Mouse (Mus musculus) forebrain, embryonic 14.5 days (tissue): Measurements from ENCODE around the gene Add3. TPM values are rescaled to one million over a fixed set of nuclear protein-coding genes. Genes with fewer than 3 reads are reported as not detected.
A peak's percentile ranks its signal among the peaks of the same experiment; 100 is the strongest.

Source experiments
- ATAC-seq: fragments of 200-750 bp; cut with Nextera tagmentation; 2 replicates; pipeline ENCODE4 v1.8.0; 2017; ENCODE audit warnings: mild to moderate bottlenecking, moderate library complexity
- DNase-seq: peaks from one replicate; pipeline ENCODE4 v3.0.0-alpha.2; 2015; ENCODE audit warnings: low spot score
- H3K27ac ChIP-seq: fragments of 300-500 bp; sonication (generic); 2 replicates; pipeline ENCODE4 v1.5.1; 2014; ENCODE audit warnings: low read depth, mild to moderate bottlenecking, control low read depth, low read length, moderate library complexity
- H3K27me3 ChIP-seq: fragments of 300-500 bp; sonication (generic); replicated peaks from 2 replicates; pipeline ENCODE4 v1.6.1; 2014; ENCODE audit warnings: low read length, control low read depth, mixed read lengths; ENCODE audit not compliant: control insufficient read depth, insufficient read depth
- H3K36me3 ChIP-seq: fragments of 300-500 bp; sonication (generic); 2 replicates; pipeline ENCODE4 v1.6.1; 2014; ENCODE audit warnings: low read length, control low read depth; ENCODE audit not compliant: control insufficient read depth, insufficient read depth
- H3K4me1 ChIP-seq: fragments of 300-500 bp; sonication (generic); 2 replicates; pipeline ENCODE4 v1.6.1; 2014; ENCODE audit warnings: antibody characterized with exemption, low read length, control low read depth; ENCODE audit not compliant: control insufficient read depth, insufficient read depth
- H3K4me2 ChIP-seq: fragments of 300-500 bp; sonication (generic); 2 replicates; pipeline ENCODE4 v1.6.1; 2014; ENCODE audit warnings: mild to moderate bottlenecking, control low read depth, low read length
- H3K4me3 ChIP-seq: fragments of 300-500 bp; sonication (generic); 2 replicates; pipeline ENCODE4 v1.5.1; 2014; ENCODE audit warnings: low read depth, low read length, control low read depth
- H3K9ac ChIP-seq: fragments of 300-500 bp; sonication (generic); 2 replicates; pipeline ENCODE4 v1.6.1; 2014; ENCODE audit warnings: mild to moderate bottlenecking, low read length, control low read depth, moderate library complexity
- H3K9me3 ChIP-seq: fragments of 300-500 bp; sonication (generic); replicated peaks from 2 replicates; pipeline ENCODE4 v1.6.1; 2016; ENCODE audit warnings: low read length, control low read depth, mixed read lengths; ENCODE audit not compliant: control insufficient read depth
- WGBS: fragments of 180-500 bp; shearing (Covaris S2); extraction: QIAGEN DNeasy Blood & Tissue Kit; methylation state at CpG from one replicate; pipeline ENCODE4 v1.1.7; 2014; 5-methylcytosine and 5-hydroxymethylcytosine counted together
- polyA plus RNA-seq: library from polyadenylated mRNA; unstranded; fragments of >200 nt; fragmentation: Nextera tagmentation; extraction: Ambion mirVana; gene quantifications from 2 replicates; pipeline ENCODE4 v1.2.1, GENCODE M21; 2014

Gene Add3
- polyA plus RNA-seq, 1 experiment from 2014 or later: 25.2 TPM

DNA sequence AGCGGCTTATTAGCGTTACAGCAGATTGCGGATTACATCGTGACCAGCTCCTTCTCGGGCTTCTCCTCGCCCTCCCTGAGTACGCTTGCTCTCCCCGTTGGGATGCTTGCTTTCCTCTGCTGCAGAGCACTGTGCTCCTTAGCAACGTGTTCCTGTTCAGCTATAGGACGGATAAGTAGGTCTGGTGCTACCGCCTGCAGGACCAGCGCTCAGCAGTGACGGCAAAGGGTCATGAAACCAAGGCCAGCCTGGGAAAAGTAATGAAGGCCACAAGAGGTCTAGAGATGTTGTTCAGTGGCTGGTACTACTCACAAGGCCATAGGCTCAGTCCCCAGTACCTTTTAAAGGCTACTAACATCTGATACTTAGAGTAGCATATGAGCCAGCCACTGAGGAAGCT is 86.4 kb downstream of the Add3 start:
- DNase-seq (no peak), ATAC-seq (no peak)
- WGBS: 91% methylated on average over 13 of the region's 13 CpGs
- Histone ChIP-seq H3K9me3 (no peaks in the 10 kb centered on the region), H3K36me3 (0 out of 2 replicates have a peak, but pooled peaks cover 3% of the 10 kb centered on the region), H3K4me3 (no peak overlapping the region), H3K9ac (no peak overlapping the region), H3K4me2 (no peak overlapping the region), H3K4me1 (no peaks in the 10 kb centered on the region), H3K27me3 (no peaks in the 10 kb centered on the region), H3K27ac (no peak overlapping the region)

DNA sequence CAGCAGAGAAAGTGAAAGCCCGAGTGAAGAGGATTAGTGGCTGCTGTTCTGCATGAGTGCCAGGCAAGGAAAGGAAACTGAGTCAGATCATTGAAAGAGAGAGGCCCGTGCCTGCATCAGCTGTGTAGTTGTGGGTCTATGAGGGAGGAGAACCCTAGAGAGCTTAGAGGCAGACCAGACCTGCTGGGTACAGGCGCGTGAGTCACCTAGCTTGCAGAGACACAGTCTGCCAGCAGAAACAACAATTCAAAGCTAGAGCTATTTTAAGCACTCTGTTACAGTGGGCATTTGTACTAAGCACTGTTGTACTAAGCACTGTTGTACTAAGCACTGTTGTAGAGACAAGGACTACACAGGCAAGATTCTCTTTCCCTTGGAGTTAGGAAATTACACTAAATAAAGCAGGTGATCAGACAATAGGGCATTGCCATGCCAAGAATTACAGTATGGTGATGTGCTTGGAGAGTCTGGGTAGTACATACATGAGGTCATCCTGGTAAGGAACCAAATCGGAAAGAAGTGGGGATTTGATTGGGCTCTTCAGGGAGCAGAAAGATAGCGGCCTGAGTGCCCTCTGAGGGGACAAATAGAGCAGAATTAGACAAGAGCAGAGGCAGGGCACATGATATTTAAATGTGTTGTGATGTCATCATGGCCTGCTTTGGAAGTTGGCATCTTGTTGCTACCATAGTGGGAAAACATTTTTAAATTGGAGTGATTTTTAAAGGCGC is 88.0 kb downstream of the Add3 start:
- H3K4me2 ChIP-seq: no peak overlapping the region
- no peak overlapping the region for H3K9ac ChIP-seq
- no peaks in the 10 kb centered on the region for H3K9me3 ChIP-seq
- DNase-seq (no peak), ATAC-seq (no peak)
- H3K27me3 ChIP-seq: no peaks in the 10 kb centered on the region
- H3K4me3 ChIP-seq: no peak overlapping the region
- H3K4me1 ChIP-seq: no peaks in the 10 kb centered on the region
- 88% methylated on average over 7 of the region's 7 CpGs for WGBS
- peaks cover 5% of the 10 kb centered on the region; the same call in 1 of the 2 replicates for H3K36me3 ChIP-seq
- no peak overlapping the region for H3K27ac ChIP-seq

DNA sequence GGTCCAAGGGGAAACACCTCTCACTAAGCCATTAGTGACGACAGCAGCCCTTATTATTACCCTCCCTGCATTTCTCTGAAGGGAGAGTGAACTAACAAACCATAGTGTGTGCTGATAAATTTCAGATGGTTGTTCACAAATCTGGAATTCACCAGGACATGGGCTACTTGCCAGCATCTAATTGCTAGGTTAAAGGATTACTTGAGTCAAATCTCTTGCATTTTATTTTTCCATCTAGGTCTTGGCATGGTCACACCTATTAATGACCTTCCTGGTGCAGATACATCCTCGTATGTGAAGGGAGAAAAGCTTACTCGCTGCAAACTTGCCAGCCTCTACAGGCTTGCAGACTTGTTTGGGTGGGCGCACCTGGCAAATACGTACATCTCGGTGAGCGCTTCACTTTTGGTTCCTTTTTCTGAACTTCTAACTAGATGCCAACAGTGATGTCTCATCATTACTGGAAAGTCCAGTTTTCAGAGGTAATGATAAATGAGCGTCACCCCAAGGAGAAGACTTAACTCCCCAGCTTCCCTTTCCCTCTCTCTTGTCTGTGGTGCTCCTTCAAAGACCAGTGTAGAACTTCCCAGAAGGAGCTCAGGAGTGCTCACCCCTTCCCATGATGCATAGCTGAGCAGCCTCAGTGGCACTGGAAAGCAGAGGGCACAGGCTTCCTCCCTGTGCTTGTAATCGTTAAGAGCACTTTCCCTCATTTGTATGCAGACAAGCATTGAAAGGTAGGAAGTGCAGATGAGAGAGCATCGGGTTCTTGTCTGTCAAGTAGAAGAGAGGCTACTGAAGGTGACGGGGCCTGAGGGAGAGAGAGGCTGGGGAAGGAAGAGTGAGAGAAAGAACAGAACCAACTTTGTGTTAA is 90.9 kb downstream of the Add3 start:
- no peak overlapping the region for H3K27ac ChIP-seq
- no peaks in the 10 kb centered on the region for H3K4me1 ChIP-seq
- no peaks in the 10 kb centered on the region for H3K27me3 ChIP-seq
- H3K9ac ChIP-seq: no peak overlapping the region
- H3K4me2 ChIP-seq: no peak overlapping the region
- no peak for DNase-seq
- H3K4me3 ChIP-seq: no peak overlapping the region
- no peak for ATAC-seq
- WGBS: 73% methylated on average over 11 of the region's 11 CpGs
- H3K9me3 ChIP-seq: no peaks in the 10 kb centered on the region
- H3K36me3 ChIP-seq: peaks cover 15% of the 10 kb centered on the region

DNA sequence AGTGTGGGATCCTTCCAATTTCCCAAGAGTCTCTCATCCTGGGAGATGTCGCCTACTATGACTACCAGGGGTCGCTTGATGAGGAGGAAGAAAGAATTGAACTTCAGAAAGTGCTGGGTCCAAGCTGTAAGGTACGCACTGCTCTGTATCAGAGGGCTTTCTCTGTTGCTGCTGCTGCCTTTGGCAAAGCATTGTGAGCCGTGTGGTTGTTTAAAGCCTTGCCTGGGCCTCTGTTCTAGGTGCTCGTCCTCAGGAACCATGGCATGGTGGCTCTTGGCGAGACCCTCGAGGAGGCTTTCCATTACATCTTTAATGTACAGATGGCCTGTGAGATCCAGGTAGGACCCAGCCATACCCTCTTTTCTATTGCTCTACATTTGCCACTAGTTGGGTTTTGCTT is 93.3 kb downstream of the Add3 start:
- H3K27ac ChIP-seq: no peak overlapping the region
- 93% methylated on average over 7 of the region's 7 CpGs for WGBS
- no peaks in the 10 kb centered on the region for H3K4me1 ChIP-seq
- no peaks in the 10 kb centered on the region for H3K27me3 ChIP-seq
- ATAC-seq: no peak
- no peak overlapping the region for H3K4me2 ChIP-seq
- H3K4me3 ChIP-seq: no peak overlapping the region
- H3K36me3 ChIP-seq: peaks cover 12% of the 10 kb centered on the region
- DNase-seq: no peak
- no peak overlapping the region for H3K9ac ChIP-seq
- no peaks in the 10 kb centered on the region for H3K9me3 ChIP-seq

DNA sequence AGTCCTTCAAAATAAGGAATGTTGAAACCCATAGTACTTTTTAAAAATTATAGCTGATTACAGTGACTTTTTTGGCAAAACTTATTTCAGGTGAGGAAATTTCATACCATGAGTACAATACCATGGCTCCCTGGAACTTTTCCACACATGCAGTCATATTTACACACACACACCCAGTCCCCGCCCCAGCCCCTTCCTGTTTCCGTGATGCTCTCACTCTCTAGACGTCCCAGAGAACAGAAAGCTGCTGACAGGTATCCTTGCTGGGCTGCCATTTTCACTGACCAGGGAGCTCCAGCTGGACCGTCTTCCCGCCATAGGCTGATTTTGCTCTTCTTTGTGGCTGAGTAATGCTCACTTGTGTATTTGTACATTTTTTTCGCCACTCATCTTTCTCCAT is 101.6 kb downstream of the Add3 start:
- Histone ChIP-seq H3K4me1 (no peaks in the 10 kb centered on the region), H3K9me3 (no peaks in the 10 kb centered on the region), H3K4me3 (no peak overlapping the region), H3K9ac (no peak overlapping the region), H3K36me3 (peaks cover 5% of the 10 kb centered on the region; the same call in 1 of the 2 replicates), H3K27me3 (no peaks in the 10 kb centered on the region), H3K4me2 (no peak overlapping the region), H3K27ac (no peak overlapping the region)
- no peak for DNase-seq
- WGBS: 95% methylated on average over 6 of the region's 6 CpGs
- no peak for ATAC-seq

DNA sequence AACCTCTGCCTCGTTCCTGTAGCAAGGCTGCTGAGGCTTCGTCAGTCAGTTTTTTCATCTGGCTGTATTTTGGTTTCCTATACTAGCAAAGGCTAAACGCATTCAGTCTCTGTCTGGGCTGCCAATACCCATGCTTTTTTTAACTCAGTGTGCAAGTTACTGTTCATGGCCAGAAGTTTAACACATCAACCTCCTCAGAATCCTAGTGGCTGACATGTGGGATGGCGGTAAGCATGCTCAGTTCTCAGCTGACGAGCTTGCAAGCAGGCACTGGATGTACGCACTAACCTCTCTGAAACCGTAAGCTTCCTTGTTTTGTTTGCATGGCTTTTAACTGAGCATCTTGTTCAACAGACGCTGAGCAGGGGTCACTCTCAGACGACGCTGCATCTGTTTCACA is 103.7 kb downstream of the Add3 start:
- no peak overlapping the region for H3K4me2 ChIP-seq
- H3K27me3 ChIP-seq: no peaks in the 10 kb centered on the region
- DNase-seq (no peak), ATAC-seq (no peak)
- H3K4me1 ChIP-seq: no peaks in the 10 kb centered on the region
- 86% methylated on average over 10 of the region's 10 CpGs for WGBS
- H3K36me3 ChIP-seq: peaks cover 5% of the 10 kb centered on the region; the same call in 1 of the 2 replicates
- no peak overlapping the region for H3K4me3 ChIP-seq
- H3K9me3 ChIP-seq: no peaks in the 10 kb centered on the region
- no peak overlapping the region for H3K27ac ChIP-seq
- H3K9ac ChIP-seq: no peak overlapping the region

DNA sequence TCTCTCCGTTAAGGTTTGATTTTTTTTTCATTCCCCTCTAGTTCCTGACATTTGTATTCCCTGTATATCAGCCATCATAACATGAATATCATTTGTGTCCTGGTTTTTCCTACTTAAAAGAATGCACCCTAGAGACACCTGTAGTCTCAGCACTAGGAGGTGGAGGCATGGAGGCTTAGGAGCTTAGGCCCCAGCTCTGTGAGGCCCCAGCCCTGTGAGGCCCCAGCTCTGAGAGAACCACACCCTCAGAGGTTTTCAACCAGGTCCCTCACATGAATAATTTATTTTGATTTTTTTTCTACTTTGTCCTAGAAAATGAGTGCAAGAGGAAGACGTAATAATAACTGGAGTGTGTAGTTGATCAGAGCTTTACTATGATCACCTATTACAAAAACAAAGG is 107.3 kb downstream of the Add3 start:
- Histone ChIP-seq H3K9ac (no peak overlapping the region), H3K36me3 (no peaks in the 10 kb centered on the region), H3K4me1 (no peaks in the 10 kb centered on the region), H3K4me3 (no peak overlapping the region), H3K4me2 (no peak overlapping the region), H3K9me3 (no peaks in the 10 kb centered on the region), H3K27ac (no peak overlapping the region), H3K27me3 (no peaks in the 10 kb centered on the region)
- 63% methylated on average over 2 of the region's 2 CpGs for WGBS
- ATAC-seq (0 out of 2 replicates have a peak, but pooled peaks have one; percentile 12), DNase-seq (no peak)

DNA sequence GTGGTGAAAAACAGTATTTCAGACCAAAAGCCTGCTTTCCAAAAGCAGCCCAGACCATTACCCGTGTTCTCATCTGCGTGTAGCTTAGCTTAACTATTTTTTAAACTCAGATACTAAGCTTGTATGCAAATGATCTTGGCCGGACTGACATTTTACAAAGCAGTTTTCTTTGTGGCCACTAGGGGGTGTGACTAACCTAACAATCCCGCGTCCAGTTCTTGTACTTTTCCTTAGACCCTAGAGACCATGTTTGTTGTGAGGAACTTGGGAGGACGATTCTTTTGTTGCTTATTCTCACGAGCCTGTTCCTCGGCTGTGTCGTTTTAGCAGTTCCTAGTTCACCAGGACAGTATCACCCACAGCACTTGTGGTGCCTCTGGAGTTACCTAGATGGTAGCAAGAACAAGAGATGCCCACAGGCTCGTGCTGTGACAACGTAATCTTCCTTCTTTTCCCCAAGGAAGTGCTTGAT is 107.8 kb downstream of the Add3 start:
- DNase-seq: peak; percentile 89
- Histone ChIP-seq H3K36me3 (no peaks in the 10 kb centered on the region), H3K4me2 (peak overlapping the region; percentile 14; the same call in 1 of the 2 replicates), H3K27ac (no peak overlapping the region), H3K9ac (no peak overlapping the region), H3K4me3 (no peak overlapping the region), H3K27me3 (no peaks in the 10 kb centered on the region), H3K9me3 (no peaks in the 10 kb centered on the region), H3K4me1 (no peaks in the 10 kb centered on the region)
- ATAC-seq: peak; percentile 74
- WGBS: 14% methylated on average over 11 of the region's 11 CpGs

DNA sequence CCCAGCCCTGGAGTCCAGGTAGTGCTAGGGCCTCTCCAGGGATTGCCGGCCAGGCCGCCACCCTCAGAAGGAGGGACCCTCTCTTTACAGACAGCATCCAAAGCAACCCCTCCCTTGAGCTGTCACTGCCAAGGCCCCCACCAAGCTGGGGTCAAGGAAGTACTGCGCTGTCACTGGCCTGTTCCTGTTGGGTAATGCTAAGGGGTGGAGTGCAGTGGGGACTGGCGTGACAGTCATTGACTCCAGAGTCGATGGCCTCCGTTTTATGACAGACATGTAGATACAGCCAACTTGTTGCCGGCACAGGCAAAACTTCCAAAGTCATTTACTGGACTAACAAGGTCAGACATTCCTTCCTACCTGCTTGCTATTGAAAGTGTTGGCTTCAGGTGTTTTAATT is 110.8 kb downstream of the Add3 start:
- Histone ChIP-seq H3K27ac (no peak overlapping the region), H3K4me1 (no peaks in the 10 kb centered on the region), H3K36me3 (no peaks in the 10 kb centered on the region), H3K4me2 (no peak overlapping the region), H3K4me3 (no peak overlapping the region), H3K27me3 (no peaks in the 10 kb centered on the region), H3K9ac (no peak overlapping the region), H3K9me3 (no peaks in the 10 kb centered on the region)
- no peak for ATAC-seq
- DNase-seq: no peak
- 93% methylated on average over 7 of the region's 7 CpGs for WGBS
